Mouse (Mus musculus): Measurements from ENCODE around the gene Nbr1. TPM values are rescaled to one million over a fixed set of nuclear protein-coding genes. Genes with fewer than 3 reads are reported as not detected.
"Not testable (repeated sequence)": the region's sequence is repeated elsewhere in the genome, so short reads cannot be mapped to it uniquely, and the experiment has no call there.

Nbr1 gene
- polyA plus RNA-seq, 1 experiment, result 137 TPM

DNA sequence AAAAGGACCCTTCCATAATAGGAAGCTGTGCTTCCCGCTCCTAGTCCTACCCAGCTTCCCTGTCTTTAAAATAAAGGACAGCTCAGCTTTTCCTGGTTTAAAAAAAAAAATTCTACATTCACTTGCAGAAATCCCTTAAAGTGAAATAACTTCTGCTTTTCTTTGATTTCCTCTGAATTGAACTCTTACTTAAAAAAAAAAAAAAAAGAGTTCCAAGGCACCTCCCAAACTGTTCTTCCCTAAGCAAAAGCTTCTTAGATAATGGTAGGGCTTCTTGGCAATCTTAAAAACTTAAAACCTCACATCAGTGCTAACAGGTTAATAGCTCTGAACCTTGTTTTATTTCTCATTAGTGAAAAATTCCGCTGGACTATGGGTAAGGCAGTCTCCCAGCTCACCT, 31.3 kb downstream of the Nbr1 start:
- Histone ChIP-seq H3K27ac (ENCODE audit: insufficient read depth, low read length) (no peak overlapping the region), H3K4me3 (replicated peaks; ENCODE audit: insufficient read depth, low read depth, low read length) (no peak overlapping the region), H3K27me3 (ENCODE audit: control insufficient read depth, insufficient read depth, low read length) (no peaks in the 10 kb centered on the region), H3K4me1 (ENCODE audit: control insufficient read depth, insufficient read depth, low read length) (no peaks in the 10 kb centered on the region; the same call in 1 of the 2 replicates)
- DNase-seq, result no peak
- no peak for TF ChIP-seq POLR2A (IDR thresholded peaks at IDR 0.05; ENCODE audit: borderline replicate concordance, insufficient read depth, low read length)
- TF ChIP-seq CTCF (IDR thresholded peaks at IDR 0.05; ENCODE audit: borderline replicate concordance, insufficient read depth, low read depth, low read length), result no peak
- WGBS, result 91% methylated on average over 2 of the region's 2 CpGs

DNA sequence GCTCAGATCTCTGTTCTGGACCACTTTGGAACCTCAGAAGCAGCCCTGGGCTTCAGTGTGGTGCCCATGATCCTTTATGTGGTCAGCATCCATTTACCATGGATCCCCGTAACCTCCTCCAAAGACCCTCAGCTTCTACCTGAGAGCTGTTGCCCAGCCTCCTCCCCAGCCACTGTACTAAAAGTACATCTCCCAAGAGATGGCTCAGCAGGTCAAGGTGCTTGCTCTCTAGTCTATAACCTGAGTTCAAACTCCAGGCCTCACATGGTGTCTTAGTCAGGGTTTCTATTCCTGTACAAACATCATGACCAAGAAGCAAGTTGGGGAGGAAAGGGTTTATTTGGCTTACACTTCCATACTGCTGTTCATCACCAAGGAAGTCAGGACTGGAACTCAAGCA, 33.1 kb downstream of the Nbr1 start:
- DNase-seq; H3K4me3 ChIP-seq (replicated peaks; ENCODE audit: insufficient read depth, low read depth, low read length); H3K27me3 ChIP-seq (ENCODE audit: control insufficient read depth, insufficient read depth, low read length); H3K4me1 ChIP-seq (ENCODE audit: control insufficient read depth, insufficient read depth, low read length); H3K27ac ChIP-seq (ENCODE audit: insufficient read depth, low read length): not testable (repeated sequence)
- 97% methylated on average over 1 of the region's 1 CpGs for WGBS

DNA sequence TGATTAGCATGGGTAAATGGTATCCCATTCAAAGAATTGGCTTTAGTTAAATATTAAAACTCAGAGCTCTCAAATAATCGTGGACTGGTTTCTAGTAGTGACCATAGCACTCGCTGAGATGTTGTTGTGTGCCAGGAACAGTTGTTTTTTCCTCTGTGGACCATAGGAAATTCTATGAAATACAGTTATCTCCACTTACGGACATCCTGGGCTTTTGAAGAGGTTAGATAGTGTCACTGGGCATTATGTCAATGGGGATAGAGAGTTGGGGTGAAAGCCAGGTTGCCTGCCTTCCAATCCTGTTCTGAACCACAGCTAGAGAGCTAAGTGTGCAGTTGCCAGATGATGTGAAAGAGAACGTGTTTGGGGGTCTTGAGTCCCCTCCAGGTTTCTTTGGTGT, 33.9 kb downstream of the Nbr1 start:
- Histone ChIP-seq H3K4me1 (ENCODE audit: control insufficient read depth, insufficient read depth, low read length) (no peaks in the 10 kb centered on the region; the same call in 1 of the 2 replicates), H3K27me3 (ENCODE audit: control insufficient read depth, insufficient read depth, low read length) (no peaks in the 10 kb centered on the region), H3K27ac (ENCODE audit: insufficient read depth, low read length) (no peak overlapping the region), H3K4me3 (replicated peaks; ENCODE audit: insufficient read depth, low read depth, low read length) (no peak overlapping the region)
- WGBS, result 74% methylated on average over 4 of the region's 4 CpGs
- TF ChIP-seq POLR2A (IDR thresholded peaks at IDR 0.05; ENCODE audit: borderline replicate concordance, insufficient read depth, low read length), result no peak
- DNase-seq, result no peak

DNA sequence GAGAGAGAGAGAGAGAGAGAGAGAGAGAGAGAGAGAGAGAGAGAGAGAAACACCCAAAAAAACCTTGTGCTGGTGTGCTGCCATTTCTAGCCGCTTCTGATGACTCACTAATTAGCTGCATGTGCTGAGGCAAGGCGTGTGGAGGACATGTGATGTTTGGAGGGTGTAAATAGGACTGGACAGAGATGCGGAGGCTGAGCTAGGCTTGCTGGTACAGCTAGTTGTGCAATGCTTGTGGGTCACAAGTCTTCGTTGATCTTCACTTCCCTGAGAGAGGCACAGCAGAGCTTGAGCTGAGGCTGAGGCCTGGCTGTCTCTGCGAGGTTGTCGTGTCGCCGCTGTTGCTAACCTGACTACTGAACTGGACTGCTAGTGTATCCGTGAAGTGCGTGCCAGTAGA, 35.7 kb downstream of the Nbr1 start:
- no peak overlapping the region for H3K4me3 ChIP-seq (replicated peaks; ENCODE audit: insufficient read depth, low read depth, low read length)
- no peak for TF ChIP-seq CTCF (IDR thresholded peaks at IDR 0.05; ENCODE audit: borderline replicate concordance, insufficient read depth, low read depth, low read length)
- no peak for TF ChIP-seq POLR2A (IDR thresholded peaks at IDR 0.05; ENCODE audit: borderline replicate concordance, insufficient read depth, low read length)
- H3K27ac ChIP-seq (ENCODE audit: insufficient read depth, low read length), result no peak overlapping the region
- no peaks in the 10 kb centered on the region for H3K27me3 ChIP-seq (ENCODE audit: control insufficient read depth, insufficient read depth, low read length)
- DNase-seq, result no peak
- no peaks in the 10 kb centered on the region for H3K4me1 ChIP-seq (ENCODE audit: control insufficient read depth, insufficient read depth, low read length)
- 88% methylated on average over 10 of the region's 10 CpGs for WGBS

DNA sequence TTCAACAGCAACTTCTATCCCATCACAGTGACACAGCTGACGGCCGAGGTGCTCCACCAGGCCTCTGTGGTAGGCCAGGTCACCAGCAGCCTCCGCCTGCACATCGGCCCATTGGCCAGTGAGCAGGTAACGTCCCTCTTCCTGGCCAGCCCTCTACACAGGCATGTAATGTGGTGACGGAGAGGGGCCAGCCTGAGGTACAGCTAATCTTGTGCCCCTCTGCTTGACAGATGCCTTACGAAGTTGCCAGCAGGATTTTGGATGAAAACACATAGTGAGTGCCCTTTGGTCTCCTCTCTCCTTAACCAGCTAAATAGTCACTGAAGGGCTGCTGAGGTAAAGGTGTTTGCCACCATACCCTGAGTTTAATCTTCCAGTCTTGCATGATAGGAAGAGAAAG, 36.9 kb downstream of the Nbr1 start:
- TF ChIP-seq CTCF (IDR thresholded peaks at IDR 0.05; ENCODE audit: borderline replicate concordance, insufficient read depth, low read depth, low read length) (no peak), POLR2A (IDR thresholded peaks at IDR 0.05; ENCODE audit: borderline replicate concordance, insufficient read depth, low read length) (no peak)
- 91% methylated on average over 7 of the region's 7 CpGs for WGBS
- no peak overlapping the region for H3K4me3 ChIP-seq (replicated peaks; ENCODE audit: insufficient read depth, low read depth, low read length)
- H3K4me1 ChIP-seq (ENCODE audit: control insufficient read depth, insufficient read depth, low read length), result no peaks in the 10 kb centered on the region
- no peak overlapping the region for H3K27ac ChIP-seq (ENCODE audit: insufficient read depth, low read length)
- DNase-seq, result no peak
- H3K27me3 ChIP-seq (ENCODE audit: control insufficient read depth, insufficient read depth, low read length), result no peaks in the 10 kb centered on the region

DNA sequence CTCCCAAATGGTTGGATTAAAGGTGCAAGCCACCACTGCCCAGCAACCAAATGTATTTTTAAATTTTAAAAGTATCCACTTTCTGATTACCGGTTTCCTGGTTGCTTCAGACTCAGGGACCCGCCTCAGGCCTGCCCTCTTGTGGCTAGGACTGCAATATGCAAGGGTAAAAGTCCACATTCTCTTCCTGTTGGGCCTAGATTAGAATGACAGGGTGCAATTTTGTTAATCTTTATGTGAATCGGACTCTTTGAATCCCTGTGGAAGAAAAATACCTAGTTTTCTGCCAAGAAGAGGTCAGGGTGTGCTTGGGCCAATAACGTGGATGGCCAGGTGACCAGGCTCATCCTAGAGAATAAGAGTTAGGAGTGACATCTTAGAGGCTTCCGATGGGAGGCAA, 37.5 kb downstream of the Nbr1 start:
- DNase-seq, result peak; percentile 33 to 52
- Histone ChIP-seq H3K27me3 (ENCODE audit: control insufficient read depth, insufficient read depth, low read length) (no peaks in the 10 kb centered on the region), H3K4me1 (ENCODE audit: control insufficient read depth, insufficient read depth, low read length) (no peaks in the 10 kb centered on the region), H3K4me3 (replicated peaks; ENCODE audit: insufficient read depth, low read depth, low read length) (no peak overlapping the region), H3K27ac (ENCODE audit: insufficient read depth, low read length) (no peak overlapping the region)
- 29% methylated on average over 5 of the region's 5 CpGs for WGBS
- peak; percentile 72; the same call in 1 of the 2 replicates for TF ChIP-seq CTCF (IDR thresholded peaks at IDR 0.05; ENCODE audit: borderline replicate concordance, insufficient read depth, low read depth, low read length)
- no peak for TF ChIP-seq POLR2A (IDR thresholded peaks at IDR 0.05; ENCODE audit: borderline replicate concordance, insufficient read depth, low read length)

DNA sequence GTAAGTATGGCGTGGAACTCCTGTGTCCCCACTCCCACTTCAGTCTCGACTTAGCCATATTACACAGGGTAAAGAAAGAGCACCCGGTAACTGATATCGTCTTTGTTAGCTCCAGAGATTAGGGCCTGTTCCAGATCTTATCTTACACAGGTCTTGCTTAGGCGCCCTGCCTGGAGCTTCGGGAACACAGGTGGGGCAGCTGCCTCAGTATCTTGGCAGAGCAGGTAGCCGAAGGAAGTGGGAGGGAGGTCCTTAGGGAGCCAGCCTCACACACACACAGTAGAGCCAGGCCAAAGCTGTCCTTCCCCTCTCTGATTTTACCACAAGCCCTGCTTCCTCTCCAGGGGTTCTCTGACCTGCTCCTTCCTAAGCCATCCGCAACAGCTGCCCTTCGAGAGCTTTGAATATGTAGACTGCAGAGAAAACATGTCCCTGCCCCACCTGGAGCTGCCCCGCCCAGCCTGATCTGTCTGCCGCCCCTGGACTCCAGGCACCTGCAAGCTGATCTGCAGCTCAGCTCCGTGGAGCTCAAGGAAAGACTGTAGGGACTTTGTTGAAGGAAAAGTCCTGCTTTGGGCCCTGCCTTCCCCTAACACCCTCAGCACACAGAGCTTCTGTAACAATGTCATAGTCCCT, 38.2 kb downstream of the Nbr1 start:
- WGBS, result 83% methylated on average over 12 of the region's 12 CpGs
- no peak for TF ChIP-seq CTCF (IDR thresholded peaks at IDR 0.05; ENCODE audit: borderline replicate concordance, insufficient read depth, low read depth, low read length)
- TF ChIP-seq POLR2A (IDR thresholded peaks at IDR 0.05; ENCODE audit: borderline replicate concordance, insufficient read depth, low read length), result no peak
- Histone ChIP-seq H3K27me3 (ENCODE audit: control insufficient read depth, insufficient read depth, low read length) (no peaks in the 10 kb centered on the region), H3K4me3 (replicated peaks; ENCODE audit: insufficient read depth, low read depth, low read length) (no peak overlapping the region), H3K4me1 (ENCODE audit: control insufficient read depth, insufficient read depth, low read length) (no peaks in the 10 kb centered on the region), H3K27ac (ENCODE audit: insufficient read depth, low read length) (no peak overlapping the region)
- no peak for DNase-seq

DNA sequence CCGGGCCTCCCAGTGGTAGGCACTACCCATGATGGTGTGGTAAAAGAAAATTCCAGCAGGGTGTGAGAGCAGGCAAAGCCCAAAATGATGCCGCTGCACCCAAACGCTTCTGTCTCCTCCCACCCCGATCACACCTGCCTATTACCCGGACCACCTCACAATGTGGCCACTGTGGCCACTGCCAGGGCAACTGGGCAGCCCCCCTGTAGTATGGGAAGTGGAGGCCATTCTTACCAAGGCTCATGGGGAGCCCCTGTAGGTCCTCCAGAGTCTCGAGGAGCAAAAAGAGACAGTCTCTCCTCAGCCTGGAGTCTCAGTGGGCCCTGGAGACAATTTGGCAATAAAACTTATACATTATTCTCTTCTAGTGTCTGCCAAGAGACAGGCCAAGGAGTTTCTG, 47.2 kb downstream of the Nbr1 start, which contains the start of gene Gm11634:
Gene Gm11634, minus strand, starts transcription at position 101 of the 400 bp plus-strand sequence.
- no peaks in the 10 kb centered on the region for H3K27me3 ChIP-seq (ENCODE audit: control insufficient read depth, insufficient read depth, low read length)
- DNase-seq, result no peak
- H3K4me1 ChIP-seq (ENCODE audit: control insufficient read depth, insufficient read depth, low read length), result no peaks in the 10 kb centered on the region; the same call in 1 of the 2 replicates
- H3K4me3 ChIP-seq (replicated peaks; ENCODE audit: insufficient read depth, low read depth, low read length), result no peak within 1 kb of the TSS
- H3K27ac ChIP-seq (ENCODE audit: insufficient read depth, low read length), result no peak within 1 kb of the TSS
- no peak for TF ChIP-seq POLR2A (IDR thresholded peaks at IDR 0.05; ENCODE audit: borderline replicate concordance, insufficient read depth, low read length)
- no peak for TF ChIP-seq CTCF (IDR thresholded peaks at IDR 0.05; ENCODE audit: borderline replicate concordance, insufficient read depth, low read depth, low read length)
- 26% methylated on average over 6 of the region's 6 CpGs for WGBS

Data from cerebellum, adult 2 months (tissue).